Mouse (Mus musculus): ENCODE data around the gene Msi2.

GRCm38 (mm10) chr11:88400926-88401325 lies 317.4 kb downstream of the Msi2 start:
- TF ChIP-seq GATA1 (IDR thresholded peaks at IDR 0.05; ENCODE audit: borderline replicate concordance, low read length) (no peak), FLI1 (IDR thresholded peaks at IDR 0.05; ENCODE audit: low read length) (no peak)
